Mouse (Mus musculus): ENCODE measurements around the gene Tenm2.

The Tenm2 gene

DNA sequence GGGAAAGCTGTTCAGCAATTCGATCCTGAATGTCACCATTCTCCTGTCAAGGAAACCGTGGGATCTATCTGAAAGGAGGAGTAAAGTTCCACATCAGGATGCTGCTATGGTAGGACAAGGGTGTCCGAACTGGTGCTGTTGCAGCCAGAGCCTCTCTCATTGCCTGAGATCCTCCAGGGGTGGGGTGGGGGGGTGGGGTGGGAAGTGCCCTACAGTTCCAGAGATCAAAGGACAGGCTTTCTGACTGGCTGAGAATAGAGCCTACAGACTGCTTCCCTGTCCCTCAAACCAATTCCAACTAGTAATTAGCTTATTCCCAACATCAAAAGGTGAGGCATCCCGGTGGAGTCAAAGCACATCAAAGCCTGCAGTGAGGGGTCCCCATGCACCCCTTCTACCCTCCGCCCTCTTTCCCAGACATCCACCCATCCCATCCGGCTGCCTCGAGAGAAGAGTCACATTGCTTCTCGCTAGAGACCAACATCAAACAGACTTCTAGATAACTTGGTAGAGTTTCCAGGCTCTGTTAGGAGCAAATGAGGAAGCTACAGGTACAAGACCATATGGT is 630.9 kb downstream of the Tenm2 start:
- DNase-seq (ENCODE audit: low read depth, low spot score): no peak

DNA sequence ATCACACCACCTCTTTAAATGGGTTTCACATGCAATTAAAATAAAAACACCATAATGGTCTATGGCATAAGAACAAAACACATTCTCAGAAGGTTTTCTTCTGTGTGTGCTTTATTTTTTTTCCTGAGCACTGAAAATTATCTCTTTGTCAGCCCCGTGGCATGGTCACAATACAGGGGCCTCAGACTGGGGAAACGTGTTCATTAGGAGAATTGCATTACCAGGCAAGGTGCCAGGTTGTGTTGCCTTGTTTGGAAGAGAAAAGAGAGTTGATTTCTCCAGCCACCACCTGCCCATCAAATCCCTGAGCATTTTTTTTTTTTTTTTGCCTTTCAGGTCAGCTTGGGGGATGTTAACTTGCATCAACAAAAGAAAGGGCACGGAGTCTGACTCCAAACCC is 631.5 kb downstream of the Tenm2 start:
- DNase-seq (ENCODE audit: low read depth, low spot score): no peak

DNA sequence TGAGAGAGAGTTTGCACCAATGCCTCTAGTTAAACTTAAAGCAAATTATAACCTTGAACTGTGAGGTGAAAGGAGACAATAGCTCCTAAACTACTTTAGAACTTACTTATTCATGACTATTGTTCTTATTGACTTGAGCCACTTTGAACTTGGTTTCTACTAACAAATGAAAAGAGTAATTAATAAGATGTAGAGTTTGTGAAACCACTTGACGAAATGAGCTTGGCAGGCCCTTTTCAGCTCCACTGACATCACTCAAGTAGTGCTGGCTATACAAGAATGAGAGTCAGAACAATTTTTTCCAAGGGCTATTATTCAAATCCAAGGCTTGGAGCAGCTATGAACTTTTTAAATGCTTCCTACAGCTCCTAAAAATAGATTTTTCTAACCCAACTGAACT is 643.3 kb downstream of the Tenm2 start:
- no peak for DNase-seq (ENCODE audit: low read depth, low spot score)

DNA sequence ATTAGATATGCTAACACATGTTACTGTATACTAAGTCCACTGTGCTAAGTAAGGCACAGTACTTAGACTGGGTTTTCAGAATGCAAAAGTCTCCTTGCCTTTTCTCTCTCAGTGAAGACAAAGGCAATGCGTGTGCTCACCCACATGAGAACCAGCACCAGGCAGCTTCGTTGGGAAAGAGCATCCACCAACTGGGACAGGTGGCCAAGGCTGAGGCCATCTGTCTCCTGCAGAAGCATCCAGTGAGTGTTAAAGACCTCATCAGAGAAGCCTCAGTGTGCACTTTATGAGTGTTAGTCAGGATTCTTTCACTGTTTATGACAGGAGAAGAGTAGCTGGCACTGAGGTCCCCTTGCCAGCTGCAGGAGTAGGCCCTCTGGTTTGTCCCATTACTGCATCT is 669.6 kb downstream of the Tenm2 start:
- DNase-seq (ENCODE audit: low read depth, low spot score): no peak

DNA sequence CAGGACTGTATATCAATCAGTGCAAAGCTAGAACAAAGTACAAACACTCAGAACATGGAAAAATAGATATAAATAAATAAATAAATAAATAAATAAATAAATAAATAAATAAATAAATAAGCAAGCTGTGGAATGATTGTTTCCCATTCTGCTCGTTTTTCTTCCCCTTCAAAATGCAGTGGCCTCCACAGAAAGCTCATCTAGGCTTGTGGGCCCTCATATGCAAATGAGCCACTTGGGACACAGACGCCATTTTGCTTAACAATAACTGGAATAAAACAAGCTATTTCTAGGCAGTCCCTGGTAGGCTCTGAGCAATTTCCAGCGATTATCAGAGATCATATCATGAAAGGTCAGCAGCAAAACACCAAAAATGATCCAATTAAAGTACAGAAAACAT is 672.9 kb downstream of the Tenm2 start:
- no peak for DNase-seq (ENCODE audit: low read depth, low spot score)

DNA sequence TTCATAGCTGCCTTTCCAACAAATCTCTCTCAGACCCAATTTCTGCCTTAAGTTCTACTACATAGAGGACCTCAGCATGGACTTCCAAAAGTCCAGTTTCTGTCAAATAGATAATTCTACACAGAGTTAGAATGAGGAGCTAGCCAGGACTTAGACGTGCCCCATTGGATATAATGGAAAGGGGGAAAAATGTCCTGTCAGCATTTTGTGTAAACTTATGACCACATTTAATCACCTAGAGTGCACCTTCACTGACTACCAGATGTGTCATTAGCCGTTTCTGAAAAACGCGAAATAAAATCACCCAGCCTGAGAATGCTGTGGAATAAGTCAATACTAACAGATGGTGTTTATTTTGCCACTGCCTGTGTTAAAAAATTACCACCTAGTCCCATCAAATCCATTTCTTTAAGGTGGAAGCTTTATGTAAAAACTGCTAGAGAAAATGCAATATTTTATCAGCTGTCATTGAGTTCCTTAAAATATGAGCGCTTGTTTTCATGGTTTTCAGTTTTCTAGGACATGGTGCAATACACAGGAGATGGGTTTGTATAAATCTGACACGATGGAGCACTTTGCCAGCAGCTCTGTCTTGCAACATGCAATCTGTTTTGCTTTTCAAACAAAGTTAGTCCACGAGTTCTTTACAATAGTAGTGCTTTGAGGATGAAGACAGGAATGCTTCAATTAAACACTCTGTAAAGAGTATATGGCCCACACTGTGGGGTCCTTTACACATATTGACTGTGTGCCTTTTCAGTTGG is 674.8 kb downstream of the Tenm2 start:
- DNase-seq (ENCODE audit: low read depth, low spot score): no peak

DNA sequence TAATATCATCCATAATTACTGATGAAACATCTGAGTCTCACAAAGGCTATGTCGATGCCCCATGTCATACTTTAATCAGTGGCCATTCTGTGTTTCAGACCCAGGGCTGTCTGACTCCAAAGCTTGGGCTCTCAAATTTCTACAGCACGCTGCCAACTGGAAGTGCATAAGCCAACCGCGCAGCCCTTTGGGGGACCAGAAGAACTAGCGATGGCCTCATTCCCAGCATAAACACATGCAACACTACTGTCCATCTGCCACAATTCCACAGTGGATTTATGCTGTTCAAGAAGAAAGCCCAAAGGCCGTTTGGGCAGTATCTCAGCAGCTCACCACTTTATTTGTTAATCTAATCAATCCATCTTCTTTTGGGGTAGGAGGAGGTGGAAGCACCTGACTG is 678.4 kb downstream of the Tenm2 start:
- DNase-seq (ENCODE audit: low read depth, low spot score): no peak

DNA sequence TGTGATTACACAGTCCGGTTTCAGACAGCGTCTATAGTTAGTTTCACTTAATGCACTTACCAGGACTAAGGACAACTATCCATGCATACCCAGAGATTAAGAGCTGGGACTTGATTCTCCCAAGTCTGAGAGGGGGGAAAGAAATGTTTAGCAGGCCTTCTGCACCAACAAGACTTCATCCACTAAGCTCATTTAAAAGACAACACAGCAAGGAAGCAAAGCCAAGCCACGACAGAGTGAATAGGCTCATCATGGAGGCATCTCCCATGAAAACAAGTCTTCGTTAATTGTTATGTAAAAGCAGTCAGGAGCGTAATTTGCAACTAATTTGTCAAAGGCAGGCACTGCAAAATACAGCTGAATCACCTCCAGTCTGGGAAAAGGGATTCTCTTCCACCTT is 682.5 kb downstream of the Tenm2 start:
- no peak for DNase-seq (ENCODE audit: low read depth, low spot score)

DNA sequence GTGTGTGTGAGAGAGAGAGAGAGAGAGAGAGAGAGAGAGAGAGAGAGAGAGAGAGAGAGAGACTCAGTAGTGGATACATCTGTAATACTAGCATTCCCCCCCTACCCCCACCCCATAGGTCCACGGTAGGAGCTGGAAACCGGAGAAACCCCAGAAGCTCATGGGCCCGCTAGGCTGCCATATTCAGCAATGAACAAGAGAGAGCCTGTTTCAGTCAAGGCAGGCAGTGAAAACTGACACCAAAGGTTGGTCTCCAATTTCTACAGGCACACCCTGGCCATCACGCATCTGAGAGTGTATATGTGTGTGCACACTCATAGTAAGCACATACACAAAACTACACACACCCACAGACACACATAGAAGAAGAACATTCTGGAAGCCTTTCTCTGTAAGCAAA is 685.1 kb downstream of the Tenm2 start:
- no peak for DNase-seq (ENCODE audit: low read depth, low spot score)

DNA sequence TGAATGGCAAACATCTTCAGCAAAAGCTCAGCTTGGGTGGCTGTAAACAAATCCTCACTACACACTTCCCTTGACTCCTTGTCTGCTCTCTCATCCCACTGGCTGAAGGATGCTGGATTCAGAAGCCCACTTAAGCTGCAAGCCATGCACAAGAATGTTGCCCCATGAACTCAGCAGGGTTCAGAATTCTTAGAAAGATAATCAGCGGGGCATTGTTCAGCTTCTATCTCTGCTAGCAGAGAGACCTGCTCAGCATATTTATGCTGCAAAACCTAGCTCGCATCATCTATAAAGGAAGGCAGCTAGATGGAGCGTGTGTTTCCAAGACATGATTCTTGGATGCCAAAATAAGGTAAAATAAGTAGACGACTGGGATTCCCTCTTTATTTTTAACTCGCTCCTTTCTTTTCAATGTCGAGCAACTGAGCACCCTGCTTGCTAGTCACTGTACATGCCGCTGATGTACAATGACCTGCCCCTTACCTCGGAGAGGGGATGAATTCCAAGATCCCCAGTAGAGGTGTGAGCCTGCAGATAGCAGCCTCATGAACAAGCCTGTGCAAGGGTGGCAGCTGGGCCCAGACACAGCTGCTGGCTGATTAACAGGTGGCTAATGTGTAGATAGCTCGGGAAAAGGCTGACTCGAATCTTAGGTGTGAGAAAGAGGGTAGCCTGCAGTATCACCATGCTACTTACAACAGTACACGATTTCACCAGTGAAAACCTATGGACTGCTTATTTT is 686.2 kb downstream of the Tenm2 start:
- DNase-seq (ENCODE audit: low read depth, low spot score): no peak

DNA sequence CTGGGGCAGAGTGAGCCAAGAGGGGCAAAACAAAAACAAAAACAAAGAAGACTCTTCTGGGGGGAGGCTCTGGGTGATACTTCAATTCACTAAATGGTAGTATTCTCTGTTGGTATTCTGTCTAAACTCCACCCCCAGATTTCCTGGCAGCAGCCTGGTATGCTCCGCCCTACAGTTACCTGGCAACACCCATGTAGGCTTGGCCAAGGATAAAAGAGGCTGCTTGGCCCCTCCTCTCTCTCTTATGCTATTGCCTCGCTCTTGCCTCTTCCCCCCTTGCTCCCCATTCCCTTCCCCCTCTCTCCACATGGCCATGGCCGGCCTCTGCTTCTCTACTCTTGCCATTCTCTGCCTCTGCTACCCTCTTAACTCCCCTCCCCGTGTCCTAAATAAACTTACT is 687.6 kb downstream of the Tenm2 start:
- DNase-seq (ENCODE audit: low read depth, low spot score): no peak

DNA sequence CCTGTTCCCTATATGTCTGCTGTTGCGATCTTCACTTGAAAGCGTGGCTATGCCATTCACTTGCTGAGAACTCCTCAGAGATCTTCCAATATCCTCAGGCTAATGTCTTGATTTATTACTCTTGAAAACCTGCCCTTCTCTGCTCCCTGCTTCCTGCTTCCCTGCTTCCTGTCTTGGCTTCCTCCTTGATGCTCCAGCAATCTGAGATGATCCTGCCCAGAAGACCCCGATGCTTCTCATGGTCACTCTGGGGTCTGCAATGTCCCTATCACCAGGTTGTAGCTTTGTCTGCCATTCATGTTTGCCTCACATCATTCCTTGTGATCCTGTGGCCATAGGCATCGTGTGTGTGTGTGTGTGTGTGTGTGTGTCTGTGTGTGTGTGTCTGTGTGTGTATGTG is 697.6 kb downstream of the Tenm2 start:
- DNase-seq (ENCODE audit: low read depth, low spot score): no peak

DNA sequence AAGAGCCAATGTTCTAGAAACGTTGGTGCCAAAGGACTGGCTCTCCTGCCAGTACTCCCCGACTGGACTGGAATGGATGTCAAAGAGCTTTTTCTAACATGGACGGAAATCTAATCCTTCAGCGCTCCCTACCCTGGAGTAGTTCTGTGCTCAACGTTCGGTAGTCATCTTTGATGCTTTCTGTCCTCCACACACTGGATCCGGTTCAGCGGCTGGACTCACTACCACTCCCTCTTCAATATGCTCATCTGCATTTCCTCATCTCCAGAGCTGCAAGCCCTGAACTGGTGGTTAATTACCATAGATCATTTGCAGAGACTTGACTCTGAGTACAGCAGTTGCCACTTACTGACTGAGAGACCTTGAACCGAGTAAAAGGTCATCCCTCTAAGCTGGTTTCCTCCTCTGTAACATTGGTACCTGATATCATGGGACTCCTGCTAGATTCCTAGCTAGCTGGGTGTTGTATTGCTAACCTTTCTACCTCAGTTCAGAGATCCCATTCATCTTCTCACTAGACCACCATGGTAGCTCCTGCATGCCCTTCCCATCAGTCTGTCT is 698.1 kb downstream of the Tenm2 start:
- DNase-seq (ENCODE audit: low read depth, low spot score): no peak

DNA sequence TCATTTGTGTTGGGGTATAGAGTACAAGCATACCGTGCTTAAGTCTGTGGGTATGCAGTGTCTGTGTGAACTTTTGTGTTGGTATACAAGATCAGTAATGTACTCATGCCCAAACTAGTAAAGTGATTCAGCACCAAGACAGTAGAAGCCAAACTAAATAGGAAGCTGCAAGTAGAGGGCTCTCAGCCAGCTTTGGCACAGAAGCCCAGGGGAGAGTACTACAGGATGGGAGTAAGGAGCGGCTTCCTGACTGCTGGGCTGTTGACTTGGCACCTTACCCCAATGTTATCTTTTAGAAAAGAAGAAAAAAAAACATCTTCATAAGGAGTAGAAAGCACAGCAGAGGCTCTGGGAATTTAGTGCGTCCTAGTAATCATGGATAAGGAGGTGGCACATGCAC is 700.2 kb downstream of the Tenm2 start:
- DNase-seq (ENCODE audit: low read depth, low spot score): no peak

DNA sequence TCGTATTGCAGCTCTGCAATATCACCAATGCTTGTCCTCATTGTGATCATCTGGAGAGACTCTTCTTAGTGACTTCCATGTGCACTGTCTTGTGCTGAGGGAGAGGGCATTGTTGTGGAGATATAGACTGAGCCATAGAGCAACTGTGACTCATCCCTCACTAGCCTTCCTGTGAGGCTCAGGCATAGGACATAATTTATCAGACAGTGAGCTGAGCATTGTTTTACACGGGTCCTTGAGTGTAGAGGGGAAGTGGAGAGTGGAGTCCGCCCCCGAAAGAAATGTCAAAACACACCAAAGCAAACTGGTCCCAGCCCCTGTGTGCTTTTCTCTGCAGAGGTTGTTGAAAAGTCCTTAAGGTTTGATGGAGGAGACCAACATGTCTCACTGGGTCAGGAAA is 704.1 kb downstream of the Tenm2 start:
- DNase-seq (ENCODE audit: low read depth, low spot score): no peak

DNA sequence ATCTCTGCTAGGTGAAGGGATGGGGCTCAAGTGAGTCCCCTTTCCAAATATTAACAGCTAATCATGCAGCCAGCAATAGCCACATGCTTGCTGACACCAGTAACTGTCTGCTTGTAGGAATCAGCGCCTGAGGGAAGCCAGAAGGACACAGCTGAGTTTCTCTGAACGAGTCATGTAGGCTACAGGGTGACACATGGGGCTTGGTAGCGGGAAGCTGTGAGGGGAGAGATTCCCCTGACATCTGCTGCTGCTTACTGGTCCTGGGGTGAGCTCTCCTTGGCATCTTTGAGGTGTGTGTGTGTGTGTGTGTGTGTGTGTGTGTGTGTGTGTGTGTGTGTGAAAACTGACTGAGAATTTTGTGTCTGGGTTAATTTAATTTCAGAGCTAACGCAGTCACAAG is 708.3 kb downstream of the Tenm2 start:
- no peak for DNase-seq (ENCODE audit: low read depth, low spot score)

DNA sequence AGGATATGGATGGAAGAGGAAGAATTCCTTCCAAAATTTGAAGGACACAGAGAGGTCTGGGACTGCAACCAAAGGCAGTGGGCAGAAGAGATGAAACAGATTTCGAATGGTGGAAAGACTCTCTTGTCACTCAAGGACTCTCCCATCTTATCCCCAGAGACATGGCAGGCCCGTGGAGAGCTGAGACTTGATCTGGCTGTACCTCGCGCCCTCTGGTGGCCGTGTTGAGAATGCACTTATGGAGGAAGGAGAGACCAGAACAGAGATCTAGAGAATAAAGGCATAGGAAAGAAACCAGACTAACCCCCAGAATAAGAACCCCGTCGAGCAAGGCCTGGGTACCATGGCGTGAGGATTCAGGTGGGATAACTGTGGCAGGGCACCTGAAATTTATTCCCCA is 709.4 kb downstream of the Tenm2 start:
- DNase-seq (ENCODE audit: low read depth, low spot score): peak; percentile 76

DNA sequence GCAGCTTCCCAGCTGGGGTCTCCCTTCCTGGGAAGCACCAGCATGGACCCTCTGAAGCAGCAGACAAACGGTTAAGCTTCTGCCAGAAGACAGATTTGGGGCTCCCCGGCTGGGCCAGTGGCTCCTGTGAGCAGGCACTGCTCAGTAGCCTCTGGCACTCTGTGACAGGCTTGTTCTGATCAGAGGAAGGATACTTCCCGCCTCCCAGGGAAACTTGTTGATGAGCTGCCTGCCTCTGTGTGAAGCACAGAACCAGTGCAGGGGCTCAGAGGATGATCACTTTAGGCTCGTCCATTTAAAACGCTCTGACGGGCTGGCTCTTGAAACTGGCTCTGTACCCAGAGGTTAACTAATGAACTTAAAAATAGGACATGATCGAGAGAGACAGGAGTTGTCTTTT is 723.3 kb downstream of the Tenm2 start:
- no peak for DNase-seq (ENCODE audit: low read depth, low spot score)

DNA sequence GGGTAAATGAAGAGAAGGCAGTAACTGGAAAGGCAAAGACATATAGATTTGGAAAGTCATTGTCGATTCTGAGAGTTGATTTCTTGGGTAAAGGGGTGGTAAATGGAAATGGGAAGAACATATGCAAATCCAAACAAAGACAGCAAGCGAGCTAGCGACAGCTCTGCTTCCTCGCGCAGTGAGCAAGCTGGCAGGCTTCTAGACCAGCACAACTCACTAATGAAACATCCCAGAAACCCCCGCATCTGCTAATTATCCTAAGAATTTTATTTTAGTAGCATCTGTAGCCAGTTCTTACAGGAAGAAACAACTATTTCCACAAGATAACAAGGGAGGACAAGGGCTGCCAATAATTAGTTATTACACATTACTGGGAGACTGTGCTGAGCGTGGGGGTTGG is 727.5 kb downstream of the Tenm2 start:
- no peak for DNase-seq (ENCODE audit: low read depth, low spot score)

DNA sequence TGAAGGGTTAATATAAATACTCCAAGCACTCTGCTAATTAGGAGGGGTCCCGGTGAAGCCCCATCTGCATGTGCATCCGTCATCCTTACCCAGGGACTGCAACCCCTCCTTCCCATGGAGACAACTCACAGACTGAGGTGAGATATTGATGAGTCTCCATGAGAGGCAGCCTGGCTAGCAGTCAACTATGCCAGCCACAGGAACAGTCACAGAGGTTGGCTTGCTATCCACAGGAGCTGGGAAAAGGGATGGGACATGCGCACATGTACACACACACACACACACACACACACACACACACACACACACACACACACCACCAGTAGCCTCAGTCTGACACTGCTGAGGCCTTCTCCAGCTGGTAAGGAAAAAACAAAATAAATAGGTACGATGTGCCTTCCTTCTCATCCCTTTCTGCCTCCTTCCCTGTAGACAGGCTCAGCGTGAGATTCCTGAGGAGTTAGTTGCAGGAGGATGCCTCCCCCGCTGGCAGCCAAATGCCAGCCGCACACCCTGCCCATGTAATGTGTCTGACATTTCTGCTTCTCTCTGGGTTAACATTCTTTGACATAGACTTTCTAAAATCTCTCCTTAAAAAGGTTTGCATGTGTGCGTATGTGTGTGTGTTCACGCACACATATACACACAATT is 740.7 kb downstream of the Tenm2 start:
- no peak for DNase-seq (ENCODE audit: low read depth, low spot score)

DNA sequence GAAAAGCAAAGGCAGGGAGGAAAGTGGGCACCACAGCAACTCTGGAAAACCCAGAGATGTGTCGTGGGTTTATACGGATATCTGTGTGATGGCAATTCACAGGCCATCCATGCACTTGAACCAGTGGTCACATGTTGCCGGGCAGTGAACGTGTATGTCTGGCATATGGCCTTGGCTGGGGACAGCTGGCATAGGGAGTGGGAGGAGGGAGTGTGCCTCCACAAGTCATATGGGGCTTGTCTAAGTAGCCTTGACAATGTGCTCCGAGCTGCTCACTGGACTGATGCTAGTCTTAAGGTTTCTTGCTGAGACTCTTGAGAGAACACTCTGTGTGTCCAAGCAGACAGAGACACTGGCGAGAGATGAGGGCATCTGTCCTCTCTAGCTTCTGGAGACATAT is 743.5 kb downstream of the Tenm2 start:
- no peak for DNase-seq (ENCODE audit: low read depth, low spot score)

DNA sequence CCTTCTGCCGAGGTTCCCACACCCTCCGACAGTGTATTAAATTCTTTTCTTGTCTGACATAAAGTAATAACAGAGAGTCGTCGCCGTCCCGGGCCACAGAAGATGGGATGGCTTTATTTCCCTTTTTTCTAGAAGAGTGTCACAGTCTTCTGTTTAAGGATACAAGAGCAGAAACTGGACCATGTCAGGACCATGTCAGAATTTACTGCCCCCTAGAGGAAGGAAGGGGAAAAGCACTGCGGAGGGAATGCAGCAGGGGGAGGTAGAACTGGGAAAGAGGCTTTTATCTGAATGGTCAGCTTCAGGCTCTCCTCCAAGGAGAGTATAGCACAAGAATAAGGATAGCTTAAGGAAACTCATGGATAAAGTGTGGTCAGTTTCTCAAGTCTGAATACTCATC is 745.7 kb downstream of the Tenm2 start:
- peak; percentile 49 for DNase-seq (ENCODE audit: low read depth, low spot score)

Data from mesoderm, embryonic 11.5 days (tissue).